Mouse (Mus musculus): Measurements from ENCODE around the gene Plscr3. TPM values are rescaled to one million over a fixed set of nuclear protein-coding genes. Genes with fewer than 3 reads are reported as not detected.

Gene Plscr3
- polyA plus RNA-seq, 1 experiment = 132 TPM

DNA sequence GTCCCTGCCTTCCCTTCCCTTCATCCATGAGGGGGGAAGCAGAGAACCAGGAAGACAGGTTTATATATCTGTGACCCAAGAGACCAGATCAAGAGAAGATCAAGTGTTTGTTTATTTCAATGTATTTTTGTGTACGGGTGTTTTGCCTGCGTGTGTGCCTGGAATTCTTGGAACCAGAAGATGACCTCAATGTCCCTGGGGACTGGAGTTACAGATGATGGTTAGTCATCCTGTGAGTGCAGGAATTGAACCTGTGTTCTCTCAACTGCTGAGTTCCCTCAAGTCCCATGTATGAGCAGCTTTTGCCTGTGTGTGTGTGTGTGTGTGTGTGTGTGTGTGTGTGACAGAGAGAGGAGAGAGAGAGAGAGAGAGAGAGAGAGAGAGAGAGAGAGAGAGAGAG, 38.5 kb upstream of the Plscr3 start:
- Histone ChIP-seq H3K36me3 (ENCODE audit: control insufficient read depth, insufficient read depth, low read length) (no peaks in the 10 kb centered on the region), H3K27me3 (ENCODE audit: control insufficient read depth, insufficient read depth, low read length) (peaks cover 3% of the 10 kb centered on the region; the same call in 1 of the 2 replicates), H3K27ac (ENCODE audit: control insufficient read depth, insufficient read depth, low read length) (no peak overlapping the region), H3K4me1 (replicated peaks; ENCODE audit: control insufficient read depth, insufficient read depth, low read length) (peaks cover 14% of the 10 kb centered on the region), H3K4me3 (ENCODE audit: control insufficient read depth, insufficient read depth, low read length) (no peak overlapping the region)
- WGBS = 96% methylated on average over 2 of the region's 2 CpGs
- TF ChIP-seq CTCF (IDR thresholded peaks at IDR 0.05; ENCODE audit: borderline replicate concordance, control insufficient read depth, extremely low read depth, insufficient read depth, low read length, poor library complexity) = no peak
- TF ChIP-seq POLR2A (IDR thresholded peaks at IDR 0.05; ENCODE audit: control insufficient read depth, extremely low read depth, insufficient read depth, low read length, poor library complexity) = no peak
- DNase-seq = no peak

DNA sequence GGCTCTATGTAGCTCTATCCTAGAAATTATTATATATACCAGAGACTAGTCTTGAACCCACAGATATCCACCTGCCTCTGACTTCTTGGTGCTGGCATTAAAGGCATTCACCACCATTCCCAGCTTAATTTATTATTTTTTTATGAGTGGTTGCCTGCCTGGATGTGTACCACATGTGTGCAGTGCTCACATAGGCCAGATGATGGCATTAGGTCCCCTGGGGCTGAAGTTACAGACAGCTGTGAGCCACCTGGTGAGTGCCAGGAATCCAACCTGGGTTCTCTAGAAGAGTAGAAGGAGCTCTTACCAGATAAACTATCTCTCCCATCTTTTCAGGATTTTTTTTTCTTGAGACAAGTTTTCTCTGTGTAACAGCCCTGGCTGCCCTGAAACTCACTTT, 35.9 kb upstream of the Plscr3 start:
- TF ChIP-seq CTCF (IDR thresholded peaks at IDR 0.05; ENCODE audit: borderline replicate concordance, control insufficient read depth, extremely low read depth, insufficient read depth, low read length, poor library complexity) = no peak
- no peak for TF ChIP-seq POLR2A (IDR thresholded peaks at IDR 0.05; ENCODE audit: control insufficient read depth, extremely low read depth, insufficient read depth, low read length, poor library complexity)
- DNase-seq = no peak
- Histone ChIP-seq H3K27ac (ENCODE audit: control insufficient read depth, insufficient read depth, low read length) (no peak overlapping the region), H3K4me3 (ENCODE audit: control insufficient read depth, insufficient read depth, low read length) (no peak overlapping the region), H3K36me3 (ENCODE audit: control insufficient read depth, insufficient read depth, low read length) (no peaks in the 10 kb centered on the region), H3K4me1 (replicated peaks; ENCODE audit: control insufficient read depth, insufficient read depth, low read length) (no peaks in the 10 kb centered on the region), H3K27me3 (ENCODE audit: control insufficient read depth, insufficient read depth, low read length) (no peaks in the 10 kb centered on the region)

- H3K4me3 ChIP-seq (ENCODE audit: control insufficient read depth, insufficient read depth, low read length) = no peak within 1 kb of the TSS
- WGBS = 78% methylated on average over 10 of the region's 10 CpGs
- no peaks in the 10 kb centered on the region for H3K4me1 ChIP-seq (replicated peaks; ENCODE audit: control insufficient read depth, insufficient read depth, low read length)
- no peaks in the 10 kb centered on the region for H3K36me3 ChIP-seq (ENCODE audit: control insufficient read depth, insufficient read depth, low read length)
- DNase-seq = peak; percentile 34
- TF ChIP-seq CTCF (IDR thresholded peaks at IDR 0.05; ENCODE audit: borderline replicate concordance, control insufficient read depth, extremely low read depth, insufficient read depth, low read length, poor library complexity) = peak; percentile 28; the same call in 1 of the 2 replicates
- no peak for TF ChIP-seq POLR2A (IDR thresholded peaks at IDR 0.05; ENCODE audit: control insufficient read depth, extremely low read depth, insufficient read depth, low read length, poor library complexity)
- H3K27me3 ChIP-seq (ENCODE audit: control insufficient read depth, insufficient read depth, low read length) = no peaks in the 10 kb centered on the region
- no peak within 1 kb of the TSS for H3K27ac ChIP-seq (ENCODE audit: control insufficient read depth, insufficient read depth, low read length)
Observed at GRCm38 (mm10) chr11:69815155-69815554, 31.0 kb upstream of the Plscr3 start, which contains the start of gene Gm39566. TSS of gene Gm39566 (minus strand) at chr11:69815298.

DNA sequence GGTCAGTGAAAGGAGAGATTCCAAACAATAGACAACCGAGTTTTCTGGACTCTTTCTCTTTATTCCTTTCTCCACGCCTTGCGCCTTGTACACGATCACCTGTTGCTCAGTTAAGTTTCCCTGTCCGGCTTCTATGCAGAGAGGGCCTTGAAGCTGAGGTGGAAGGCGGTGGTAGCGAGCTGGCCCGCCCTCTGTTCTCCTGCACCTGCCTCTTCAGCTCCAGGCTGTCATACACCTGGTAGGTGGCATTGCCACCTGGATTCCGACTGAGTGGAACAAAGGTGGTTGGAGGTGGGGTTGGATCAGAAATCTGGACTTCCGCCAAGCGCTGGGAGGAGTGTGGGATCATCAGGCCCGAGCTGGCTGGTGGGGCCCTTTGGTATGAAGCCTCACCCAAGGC, 29.7 kb upstream of the Plscr3 start:
- WGBS = 95% methylated on average over 12 of the region's 12 CpGs
- Histone ChIP-seq H3K27ac (ENCODE audit: control insufficient read depth, insufficient read depth, low read length) (no peak overlapping the region), H3K36me3 (ENCODE audit: control insufficient read depth, insufficient read depth, low read length) (no peaks in the 10 kb centered on the region), H3K4me3 (ENCODE audit: control insufficient read depth, insufficient read depth, low read length) (no peak overlapping the region), H3K4me1 (replicated peaks; ENCODE audit: control insufficient read depth, insufficient read depth, low read length) (no peaks in the 10 kb centered on the region), H3K27me3 (ENCODE audit: control insufficient read depth, insufficient read depth, low read length) (no peaks in the 10 kb centered on the region)
- no peak for TF ChIP-seq POLR2A (IDR thresholded peaks at IDR 0.05; ENCODE audit: control insufficient read depth, extremely low read depth, insufficient read depth, low read length, poor library complexity)
- TF ChIP-seq CTCF (IDR thresholded peaks at IDR 0.05; ENCODE audit: borderline replicate concordance, control insufficient read depth, extremely low read depth, insufficient read depth, low read length, poor library complexity) = no peak
- no peak for DNase-seq

GRCm38 (mm10) chr11:69818365-69818764, 27.8 kb upstream of the Plscr3 start, which contains the start of gene Spem2:
TSS of gene Spem2 (minus strand) at chr11:69818465.
- no peak within 1 kb of the TSS for H3K4me3 ChIP-seq (ENCODE audit: control insufficient read depth, insufficient read depth, low read length)
- whole genome bisulfite sequencing = 91% methylated on average over 2 of the region's 2 CpGs
- no peaks in the 10 kb centered on the region for H3K27me3 ChIP-seq (ENCODE audit: control insufficient read depth, insufficient read depth, low read length)

GRCm38 (mm10) chr11:69818871-69819270, 27.3 kb upstream of the Plscr3 start:
- Histone ChIP-seq H3K4me3 (ENCODE audit: control insufficient read depth, insufficient read depth, low read length) (no peak overlapping the region), H3K27me3 (ENCODE audit: control insufficient read depth, insufficient read depth, low read length) (no peaks in the 10 kb centered on the region), H3K4me1 (replicated peaks; ENCODE audit: control insufficient read depth, insufficient read depth, low read length) (no peaks in the 10 kb centered on the region), H3K36me3 (ENCODE audit: control insufficient read depth, insufficient read depth, low read length) (no peaks in the 10 kb centered on the region), H3K27ac (ENCODE audit: control insufficient read depth, insufficient read depth, low read length) (no peak overlapping the region)
- WGBS = 65% methylated on average over 8 of the region's 8 CpGs
- TF ChIP-seq CTCF (IDR thresholded peaks at IDR 0.05; ENCODE audit: borderline replicate concordance, control insufficient read depth, extremely low read depth, insufficient read depth, low read length, poor library complexity) (no peak), POLR2A (IDR thresholded peaks at IDR 0.05; ENCODE audit: control insufficient read depth, extremely low read depth, insufficient read depth, low read length, poor library complexity) (no peak)
- DNase-seq = no peak

More at GRCm38 (mm10) chr11:69818365-69818764, 27.8 kb upstream of the Plscr3 start, which contains the start of gene Spem2:
- H3K27ac ChIP-seq (ENCODE audit: control insufficient read depth, insufficient read depth, low read length) = no peak within 1 kb of the TSS
- TF ChIP-seq POLR2A (IDR thresholded peaks at IDR 0.05; ENCODE audit: control insufficient read depth, extremely low read depth, insufficient read depth, low read length, poor library complexity) = no peak
- no peak for TF ChIP-seq CTCF (IDR thresholded peaks at IDR 0.05; ENCODE audit: borderline replicate concordance, control insufficient read depth, extremely low read depth, insufficient read depth, low read length, poor library complexity)
- H3K4me1 ChIP-seq (replicated peaks; ENCODE audit: control insufficient read depth, insufficient read depth, low read length) = no peaks in the 10 kb centered on the region
- H3K36me3 ChIP-seq (ENCODE audit: control insufficient read depth, insufficient read depth, low read length) = no peaks in the 10 kb centered on the region
- no peak for DNase-seq

- no peaks in the 10 kb centered on the region for H3K4me1 ChIP-seq (replicated peaks; ENCODE audit: control insufficient read depth, insufficient read depth, low read length)
- DNase-seq = no peak
- no peaks in the 10 kb centered on the region for H3K36me3 ChIP-seq (ENCODE audit: control insufficient read depth, insufficient read depth, low read length)
- no peaks in the 10 kb centered on the region for H3K27me3 ChIP-seq (ENCODE audit: control insufficient read depth, insufficient read depth, low read length)
- TF ChIP-seq POLR2A (IDR thresholded peaks at IDR 0.05; ENCODE audit: control insufficient read depth, extremely low read depth, insufficient read depth, low read length, poor library complexity) = no peak
- TF ChIP-seq CTCF (IDR thresholded peaks at IDR 0.05; ENCODE audit: borderline replicate concordance, control insufficient read depth, extremely low read depth, insufficient read depth, low read length, poor library complexity) = no peak
- 93% methylated on average over 3 of the region's 3 CpGs for WGBS
- no peak within 1 kb of the TSS; the same call in 1 of the 2 replicates for H3K27ac ChIP-seq (ENCODE audit: control insufficient read depth, insufficient read depth, low read length)
- no peak within 1 kb of the TSS for H3K4me3 ChIP-seq (ENCODE audit: control insufficient read depth, insufficient read depth, low read length)
Observed at GRCm38 (mm10) chr11:69822080-69822479, 24.1 kb upstream of the Plscr3 start, which contains the start of gene Spem1. TSS of gene Spem1 (minus strand) at chr11:69822180.

All from thymus, adult 2 months (tissue).